Mouse (Mus musculus): Measurements from ENCODE around the gene Col23a1.

Col23a1 gene

GRCm38 (mm10) chr11:51545811-51546210, 256.1 kb downstream of the Col23a1 start:
- no peak for DNase-seq

- DNase-seq, result no peak
Observed at GRCm38 (mm10) chr11:51551253-51551652, 261.5 kb downstream of the Col23a1 start.

- peak; percentile 82 for DNase-seq
Observed at GRCm38 (mm10) chr11:51552091-51552490, 262.4 kb downstream of the Col23a1 start.

- peak; percentile 61 for DNase-seq
Observed at GRCm38 (mm10) chr11:51554590-51554989, 264.9 kb downstream of the Col23a1 start.

- DNase-seq, result peak; percentile 75
Observed at GRCm38 (mm10) chr11:51555066-51555465, 265.3 kb downstream of the Col23a1 start.

- no peak for DNase-seq
Observed at GRCm38 (mm10) chr11:51563276-51563675, 273.6 kb downstream of the Col23a1 start.

GRCm38 (mm10) chr11:51565062-51565461, 275.3 kb downstream of the Col23a1 start:
- peak; percentile 93 for DNase-seq

- no peak for DNase-seq
Observed at GRCm38 (mm10) chr11:51565951-51566350, 276.2 kb downstream of the Col23a1 start.

- peak; percentile 92 for DNase-seq
Observed at GRCm38 (mm10) chr11:51568801-51569200, 279.1 kb downstream of the Col23a1 start.

GRCm38 (mm10) chr11:51576454-51576853, 286.7 kb downstream of the Col23a1 start:
- no peak for DNase-seq

GRCm38 (mm10) chr11:51577587-51577986, 287.9 kb downstream of the Col23a1 start:
- no peak for DNase-seq

- no peak for DNase-seq
Observed at GRCm38 (mm10) chr11:51579024-51579423, 289.3 kb downstream of the Col23a1 start.

GRCm38 (mm10) chr11:51582713-51583112, 293.0 kb downstream of the Col23a1 start:
- peak; percentile 96 for DNase-seq

- DNase-seq, result peak; percentile 94
Observed at GRCm38 (mm10) chr11:51584057-51584430, 294.3 kb downstream of the Col23a1 start.

GRCm38 (mm10) chr11:51584431-51585248, 294.9 kb downstream of the Col23a1 start, which contains the start of gene Phykpl:
Gene Phykpl, plus strand, starts transcription at chr11:51584757.
- peak; percentile 100 for DNase-seq

- DNase-seq, result peak; percentile 90
Observed at GRCm38 (mm10) chr11:51585608-51586252, 296.0 kb downstream of the Col23a1 start.

- peak; percentile 90 for DNase-seq
Observed at GRCm38 (mm10) chr11:51586411-51586810, 296.7 kb downstream of the Col23a1 start.

- peak; percentile 87 for DNase-seq
Observed at GRCm38 (mm10) chr11:51587059-51587458, 297.3 kb downstream of the Col23a1 start.

- no peak for DNase-seq
Observed at GRCm38 (mm10) chr11:51588833-51589232, 299.1 kb downstream of the Col23a1 start.

GRCm38 (mm10) chr11:51590002-51590401, 300.3 kb downstream of the Col23a1 start:
- DNase-seq, result peak; percentile 87

- DNase-seq, result peak; percentile 92
Observed at GRCm38 (mm10) chr11:51591168-51591567, 301.4 kb downstream of the Col23a1 start.

- DNase-seq, result peak; percentile 86
Observed at GRCm38 (mm10) chr11:51591915-51592314, 302.2 kb downstream of the Col23a1 start.

- no peak for DNase-seq
Observed at GRCm38 (mm10) chr11:51593368-51593767, 303.6 kb downstream of the Col23a1 start.

- peak; percentile 88 for DNase-seq
Observed at GRCm38 (mm10) chr11:51593849-51594248, 304.1 kb downstream of the Col23a1 start.
